Comparison of ENCODE assay signal across 8 mouse cellular contexts in genomic region chr10:82858032-82858680, GRCm38 (mm10). TPM values are rescaled to one million over a fixed set of nuclear protein-coding genes. Genes with fewer than 3 reads are reported as not detected.
A peak's percentile ranks its signal among the peaks of the same experiment; 100 is the strongest.
DNase-seq lines count a peak whose midpoint lies in the region; ATAC-seq lines count a peak whose summit lies in the region.

No protein-coding gene starts in this region.

- DNase-seq in heart, postnatal 36 days = no peak
- DNase-seq in embryonic facial prominence, embryonic 11.5 days (ENCODE audit: low spot score) = no peak
- peak; percentile 12 for DNase-seq in induced T-regulatory cell, adult 2 months (ENCODE audit: low read depth)
- no peak for DNase-seq in B cell, adult 2 months
- DNase-seq in yolk sac, embryonic 10.5 days (ENCODE audit: low spot score) = no peak
- no peak for DNase-seq in layer of hippocampus, adult 18-20 months (ENCODE audit: low spot score in 2 of 2)

- WGBS in heart, embryonic 13.5 days = 56% methylated on average over 10 of the region's 10 CpGs
- 38% methylated on average over 10 of the region's 10 CpGs for WGBS in embryonic facial prominence, embryonic 11.5 days
- 63% methylated on average over 9 of the region's 10 CpGs for WGBS in macrophage (ENCODE audit: missing documents)

- intact Hi-C loops in heart, postnatal 36 days (cut with DNase I) = loop anchor here (2.0 to 5.0 kb wide), 4 partner anchors 43 to 684 kb away; partner anchors contain the start of genes Nfyb and Washc4

- H3K27me3 ChIP-seq in heart, embryonic 13.5 days (replicated peaks) = no peaks in the 10 kb centered on the region
- H3K27me3 ChIP-seq in embryonic facial prominence, embryonic 11.5 days (ENCODE audit: control insufficient read depth, insufficient read depth, low read length) = no peaks in the 10 kb centered on the region

- peak overlapping the region; percentile 77 for H3K4me3 ChIP-seq in heart, embryonic 13.5 days
- peak overlapping the region; percentile 76; the same call in 1 of the 2 replicates for H3K4me3 ChIP-seq in embryonic facial prominence, embryonic 11.5 days (ENCODE audit: low read depth, low read length)
- H3K4me3 ChIP-seq in macrophage (ENCODE audit: inconsistent target) = peak overlapping the region; percentile 83

- H3K79me2 ChIP-seq in macrophage (ENCODE audit: inconsistent target) = peaks cover 31% of the 10 kb centered on the region

- H3K27ac ChIP-seq in heart, embryonic 13.5 days (replicated peaks) = peak overlapping the region; percentile 97
- no peak overlapping the region for H3K27ac ChIP-seq in embryonic facial prominence, embryonic 11.5 days (replicated peaks; ENCODE audit: low read depth, low read length)
- peak overlapping the region; percentile 94 for H3K27ac ChIP-seq in macrophage

- no peak for ATAC-seq in heart, embryonic 13.5 days (ENCODE audit: extremely low read depth, insufficient number of reproducible peaks, low FRiP score, low TSS enrichment)
- ATAC-seq in embryonic facial prominence, embryonic 11.5 days (replicated peaks; ENCODE audit: insufficient number of reproducible peaks, low FRiP score, low TSS enrichment, low read depth) = no peak

- H3K36me3 ChIP-seq in heart, embryonic 13.5 days = peaks cover 5% of the 10 kb centered on the region; the same call in 1 of the 2 replicates
- H3K36me3 ChIP-seq in embryonic facial prominence, embryonic 11.5 days (replicated peaks; ENCODE audit: control insufficient read depth, insufficient read depth, low read depth, low read length) = no peaks in the 10 kb centered on the region
- H3K36me3 ChIP-seq in macrophage (ENCODE audit: inconsistent target) = no peaks in the 10 kb centered on the region

- peaks cover 30% of the 10 kb centered on the region for H3K4me1 ChIP-seq in heart, embryonic 13.5 days
- no peaks in the 10 kb centered on the region for H3K4me1 ChIP-seq in embryonic facial prominence, embryonic 11.5 days (ENCODE audit: control insufficient read depth, insufficient read depth, low read length)

- no peaks in the 10 kb centered on the region for H3K9me3 ChIP-seq in heart, embryonic 13.5 days
- H3K9me3 ChIP-seq in embryonic facial prominence, embryonic 11.5 days (replicated peaks; ENCODE audit: control insufficient read depth, low read length) = no peaks in the 10 kb centered on the region

- peak overlapping the region; percentile 77 for H3K4me2 ChIP-seq in heart, embryonic 13.5 days
- H3K4me2 ChIP-seq in embryonic facial prominence, embryonic 11.5 days (ENCODE audit: low read depth, low read length) = peak overlapping the region; percentile 77

- peak overlapping the region; percentile 92 for H3K9ac ChIP-seq in heart, embryonic 13.5 days
- no peak overlapping the region for H3K9ac ChIP-seq in embryonic facial prominence, embryonic 11.5 days (replicated peaks; ENCODE audit: low read length)

RNA-seq across cellular contexts. Expression of gene Eid3, which starts 8.3 kb away (rescaled TPM):
- 0.22 and 0.36 TPM in 2 replicates for polyA plus RNA-seq in heart, embryonic 13.5 days (2015; fragmentation: Nextera tagmentation; extraction: Ambion mirVana)
- 1 to 10 TPM in 1 of 2 experiments, under 1 TPM in 1; 0.69 to 1.5 TPM for total RNA-seq in heart, postnatal 36 days (2021)
- polyA plus RNA-seq in embryonic facial prominence, embryonic 11.5 days (2014; fragmentation: Nextera tagmentation; extraction: Ambion mirVana) = 0.58 and 0.81 TPM in 2 replicates
- total RNA-seq in macrophage (2018; cell fraction: chromatin; rRNA removed) = 100 to 1,000 TPM in 17 of 26 experiments, 10 to 100 TPM in 9; 48.3 to 953 (median 167) TPM
- 10 to 100 TPM in 2 of 26 experiments, 1 to 10 TPM in 16, under 1 TPM in 8; 0.33 to 11.8 (median 2.0) TPM for total RNA-seq in macrophage (2018; cell fraction: cytosol; rRNA removed)
- total RNA-seq in macrophage (2018; cell fraction: nucleus; rRNA removed) = 100 to 1,000 TPM in 14 of 26 experiments, 10 to 100 TPM in 12; 19.1 to 576 (median 103) TPM
- 0.26 to 0.80 TPM (median 0.35 TPM) in 3 replicates for polyA plus RNA-seq in macrophage (2018)
- total RNA-seq in layer of hippocampus, adult 18-20 months (2021) = 1 to 10 TPM in 1 of 2 experiments, under 1 TPM in 1; 0.84 to 1.6 TPM

RNA-seq across cellular contexts. Expression of gene Txnrd1, which starts 24.4 kb away (rescaled TPM):
- polyA plus RNA-seq in heart, embryonic 13.5 days (2015; fragmentation: Nextera tagmentation; extraction: Ambion mirVana) = 64.9 and 65.3 TPM in 2 replicates
- 10 to 100 TPM; 49.3 to 63.5 TPM for total RNA-seq in heart, postnatal 36 days (2021)
- polyA plus RNA-seq in embryonic facial prominence, embryonic 11.5 days (2014; fragmentation: Nextera tagmentation; extraction: Ambion mirVana) = 180 and 185 TPM in 2 replicates
- total RNA-seq in macrophage (2018; cell fraction: chromatin; rRNA removed) = 1,000 to 10,000 TPM in 5 of 26 experiments, 100 to 1,000 TPM in 21; 113 to 1,687 (median 414) TPM
- total RNA-seq in macrophage (2018; cell fraction: cytosol; rRNA removed) = 100 to 1,000 TPM in 10 of 26 experiments, 10 to 100 TPM in 16; 62.8 to 371 (median 91.2) TPM
- 100 to 1,000 TPM in 22 of 26 experiments, 10 to 100 TPM in 4; 65.8 to 967 (median 266) TPM for total RNA-seq in macrophage (2018; cell fraction: nucleus; rRNA removed)
- polyA plus RNA-seq in macrophage (2018) = 84.0 to 182 TPM (median 96.0 TPM) in 3 replicates
- 10 to 100 TPM; 47.7 to 56.7 TPM for total RNA-seq in layer of hippocampus, adult 18-20 months (2021)
